Mouse (Mus musculus) T-cell, adult 2 months (primary cell): ENCODE measurements around the gene S100a2.

Experiments used
- DNase-seq: peaks from one replicate; pipeline ENCODE4 v3.0.0; 2022; ENCODE audit warnings: low spot score

Gene S100a2

GRCm38 (mm10) chr3:90589947-90590346 lies at the start of gene S100a2:
Gene S100a2, plus strand, starts transcription at chr3:90590247.
- DNase-seq: no peak

- no peak for DNase-seq
Measured at GRCm38 (mm10) chr3:90540904-90541303, 49.1 kb upstream of the S100a2 start.

GRCm38 (mm10) chr3:90549676-90550420 lies 40.2 kb upstream of the S100a2 start:
- DNase-seq: no peak

- DNase-seq: no peak
Measured at GRCm38 (mm10) chr3:90550421-90550790, 39.6 kb upstream of the S100a2 start.

- no peak for DNase-seq
Measured at GRCm38 (mm10) chr3:90552231-90552630, 37.8 kb upstream of the S100a2 start.

DNA sequence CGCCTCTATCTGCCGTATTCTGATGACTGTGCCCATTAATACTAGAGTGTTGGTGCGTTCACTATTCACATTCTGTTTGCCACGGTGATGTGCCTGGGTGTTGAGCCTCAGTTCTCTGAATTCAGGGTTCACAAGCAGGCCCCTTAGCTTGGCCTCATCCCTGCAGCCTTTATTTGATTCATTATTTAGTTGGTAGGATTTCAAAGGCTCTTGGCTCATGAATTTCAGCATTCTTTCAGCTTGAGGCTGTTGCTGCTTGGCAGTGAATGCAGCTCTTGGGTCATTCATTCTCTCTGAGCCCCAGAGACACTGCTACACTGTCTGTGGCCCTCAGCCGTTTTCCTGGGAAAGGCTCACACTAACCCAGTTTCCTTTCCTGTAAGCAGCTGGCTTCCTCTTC lies 34.1 kb upstream of the S100a2 start:
- no peak for DNase-seq

GRCm38 (mm10) chr3:90560008-90560628 lies 29.9 kb upstream of the S100a2 start, which contains the start of gene S100a3:
Gene S100a3, plus strand, starts transcription at chr3:90560578.
- DNase-seq: no peak

DNA sequence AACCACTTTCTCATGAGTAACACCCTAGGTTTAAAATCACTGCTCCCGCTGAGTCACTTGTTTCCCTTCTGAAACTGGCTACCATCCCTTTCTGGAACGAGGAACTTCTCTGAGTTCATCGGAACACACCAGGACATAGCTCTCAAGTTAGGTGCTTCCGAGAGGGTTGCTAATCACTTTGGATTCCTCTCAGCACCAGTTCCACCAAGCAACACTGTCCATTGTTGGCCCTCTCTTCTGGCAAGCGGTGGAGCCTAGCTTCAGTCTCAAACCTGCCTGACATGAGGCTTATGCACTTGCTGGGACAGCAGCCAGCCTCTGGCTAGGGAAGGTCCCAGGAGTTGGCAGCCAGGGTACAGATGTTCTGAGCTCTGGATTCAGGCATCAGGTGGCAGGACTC lies 15.4 kb upstream of the S100a2 start:
- no peak for DNase-seq

DNA sequence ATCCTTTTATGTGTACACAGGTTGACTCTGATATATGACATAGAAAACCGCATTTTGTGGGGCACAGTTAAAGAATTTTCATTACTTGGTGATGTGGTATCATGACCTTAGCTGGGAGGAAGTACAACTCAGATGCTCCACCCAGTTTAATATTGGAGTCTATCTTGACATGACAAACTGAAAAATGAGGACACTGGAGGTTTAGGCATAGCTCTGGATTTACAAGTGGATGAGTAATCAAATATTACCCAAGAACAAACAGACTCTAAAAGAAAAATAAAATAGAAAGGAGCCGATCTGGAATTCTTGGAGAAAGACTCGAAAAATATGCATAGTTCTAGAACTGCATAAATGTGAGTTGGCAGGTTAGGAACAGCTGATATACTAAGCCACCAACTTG lies 14.7 kb upstream of the S100a2 start:
- DNase-seq: no peak

DNA sequence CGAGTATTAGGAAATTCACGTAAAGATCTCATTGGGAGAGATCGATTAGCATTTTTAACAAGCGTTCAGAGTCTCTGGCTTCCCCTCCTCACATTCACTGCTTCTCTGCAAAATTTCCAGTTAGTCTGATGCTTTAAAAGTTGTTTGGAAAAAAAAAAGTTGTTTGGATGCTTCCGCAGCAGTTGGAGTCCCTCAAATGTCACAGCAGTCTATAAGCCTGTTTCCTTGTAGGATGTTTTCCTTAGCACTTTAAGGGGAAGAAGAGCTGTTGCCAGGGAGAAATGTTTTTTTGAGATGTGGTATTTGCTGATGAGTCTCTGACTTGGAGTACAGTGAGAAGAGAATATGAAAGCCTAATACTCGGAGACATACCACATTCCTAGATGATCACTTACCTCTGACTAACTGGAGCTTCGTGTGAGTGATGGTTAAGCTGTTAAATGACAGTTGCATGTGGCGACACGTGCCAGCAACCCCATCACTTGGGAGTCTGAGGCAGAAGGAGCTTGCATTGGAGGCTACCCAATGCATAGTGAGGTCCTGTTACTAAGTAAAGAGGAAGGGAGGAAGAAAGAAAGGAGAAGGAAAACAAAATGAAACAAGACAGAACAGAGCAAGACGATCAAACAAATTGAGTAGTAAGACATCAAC lies 13.6 kb upstream of the S100a2 start:
- no peak for DNase-seq

- no peak for DNase-seq
Measured at GRCm38 (mm10) chr3:90579433-90579832, 10.6 kb upstream of the S100a2 start.

- no peak for DNase-seq
Measured at GRCm38 (mm10) chr3:90581141-90581540, 8.9 kb upstream of the S100a2 start.

GRCm38 (mm10) chr3:90582156-90582555 lies 7.9 kb upstream of the S100a2 start:
- DNase-seq: no peak

- DNase-seq: no peak
Measured at GRCm38 (mm10) chr3:90582556-90582955, 7.5 kb upstream of the S100a2 start.

- no peak for DNase-seq
Measured at GRCm38 (mm10) chr3:90583893-90584292, 6.2 kb upstream of the S100a2 start.

- peak; percentile 65 for DNase-seq
Measured at GRCm38 (mm10) chr3:90585595-90585994, 4.5 kb upstream of the S100a2 start.

GRCm38 (mm10) chr3:90586016-90586643 lies 3.9 kb upstream of the S100a2 start:
- DNase-seq: peak; percentile 48

DNA sequence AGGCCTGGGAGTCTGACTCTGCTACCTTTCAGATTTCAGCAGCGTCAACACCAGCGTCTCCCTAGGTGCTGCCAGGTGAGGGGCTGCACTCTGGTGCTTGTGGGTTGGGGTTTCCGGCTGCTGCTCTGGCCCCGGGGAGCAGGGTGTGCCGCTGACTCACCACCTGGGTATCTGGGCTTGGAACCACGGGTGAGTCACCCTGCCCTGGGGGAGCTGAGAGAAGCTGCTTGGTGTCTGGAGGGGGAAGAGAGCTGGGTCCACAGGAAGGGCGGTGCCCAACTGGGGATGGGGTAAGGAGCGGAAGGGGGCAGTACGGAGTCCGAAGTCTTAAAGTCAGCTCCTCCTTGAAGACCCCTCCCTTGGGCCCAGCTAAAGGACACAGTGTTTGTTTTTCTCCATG lies 3.1 kb upstream of the S100a2 start:
- peak; percentile 92 for DNase-seq

DNA sequence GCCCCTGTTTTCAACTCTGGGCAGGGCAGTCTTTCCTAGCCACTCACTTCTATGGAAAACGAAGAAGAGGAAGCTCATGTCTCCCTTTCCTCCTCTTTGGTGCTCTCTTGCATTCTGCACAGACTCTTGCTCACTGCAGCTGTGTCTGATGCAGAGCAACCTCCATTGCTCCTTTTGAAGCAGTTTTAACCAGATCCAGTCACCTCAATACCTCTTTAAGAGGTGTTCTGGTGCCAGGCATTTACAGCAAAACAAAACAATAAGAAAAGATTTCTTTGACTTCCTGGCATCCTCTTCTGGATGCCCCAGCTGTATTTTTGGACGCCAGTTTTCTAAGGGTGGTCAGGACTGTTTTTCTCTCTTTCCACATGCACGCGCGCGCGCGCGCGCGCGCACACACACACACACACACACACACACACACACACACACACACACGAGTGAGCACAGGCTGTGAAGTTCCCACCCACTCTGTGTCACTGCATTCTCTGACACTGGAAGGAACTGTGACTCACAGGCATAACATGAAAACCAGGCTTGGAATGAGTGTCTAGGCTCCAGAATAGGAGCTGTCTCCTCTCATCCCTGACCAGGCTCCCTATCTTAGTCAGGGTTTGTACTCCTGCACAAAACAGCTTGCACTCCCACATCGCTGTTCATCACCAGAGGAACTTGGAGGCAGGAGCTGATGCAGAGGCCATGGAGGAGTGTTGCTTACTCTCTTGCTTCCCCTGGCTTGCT lies 2.5 kb upstream of the S100a2 start:
- DNase-seq: peak; percentile 31

DNA sequence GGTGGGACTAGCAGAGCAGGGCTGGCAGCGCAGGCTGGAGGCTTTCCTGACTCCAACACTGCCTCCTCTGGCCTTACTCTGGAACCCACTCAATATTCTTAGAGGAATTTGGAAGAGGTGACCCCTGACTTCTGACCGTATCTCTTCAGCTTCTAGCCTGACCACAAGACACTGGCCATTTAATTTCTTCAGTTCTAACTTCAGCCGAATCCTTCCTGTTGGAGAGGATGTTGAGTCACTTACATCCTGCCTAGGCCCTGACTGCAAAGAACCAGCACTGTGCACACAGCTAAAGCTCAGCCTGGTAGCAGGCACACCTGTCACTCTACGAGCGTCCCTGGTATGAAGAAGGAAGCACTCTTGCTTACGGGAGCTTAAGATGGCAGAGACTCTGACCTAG lies 657 bp upstream of the S100a2 start:
- peak; percentile 50 for DNase-seq

DNA sequence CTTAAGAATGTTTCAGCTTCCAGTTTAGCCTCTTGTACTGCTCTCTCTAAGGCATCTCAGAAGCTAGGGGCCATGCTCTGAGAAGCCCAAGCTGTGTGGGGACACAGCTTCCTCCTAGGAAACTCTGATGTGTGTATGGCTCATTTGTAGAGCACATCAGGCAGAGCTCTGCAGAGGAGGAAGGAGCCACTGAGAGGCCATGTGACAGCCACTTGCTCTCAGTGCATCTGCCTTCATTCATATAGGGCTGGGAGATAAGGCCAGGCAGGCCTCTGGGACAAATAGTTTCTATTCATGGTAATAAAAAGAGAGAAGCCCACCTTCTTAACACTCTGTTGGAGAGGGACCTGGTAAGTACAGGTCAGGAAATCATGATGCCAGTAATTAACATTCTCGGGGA lies 4.4 kb downstream of the S100a2 start:
- DNase-seq: no peak

GRCm38 (mm10) chr3:90595556-90595955 lies 5.5 kb downstream of the S100a2 start:
- DNase-seq: no peak
